Mouse (Mus musculus): ENCODE data around the gene Cdc26. TPM values are rescaled to one million over a fixed set of nuclear protein-coding genes. Genes with fewer than 3 reads are reported as not detected.
A peak's percentile ranks its signal among the peaks of the same experiment; 100 is the strongest.

Cdc26 gene
- polyA plus RNA-seq, 1 experiment = 65.8 TPM

DNA sequence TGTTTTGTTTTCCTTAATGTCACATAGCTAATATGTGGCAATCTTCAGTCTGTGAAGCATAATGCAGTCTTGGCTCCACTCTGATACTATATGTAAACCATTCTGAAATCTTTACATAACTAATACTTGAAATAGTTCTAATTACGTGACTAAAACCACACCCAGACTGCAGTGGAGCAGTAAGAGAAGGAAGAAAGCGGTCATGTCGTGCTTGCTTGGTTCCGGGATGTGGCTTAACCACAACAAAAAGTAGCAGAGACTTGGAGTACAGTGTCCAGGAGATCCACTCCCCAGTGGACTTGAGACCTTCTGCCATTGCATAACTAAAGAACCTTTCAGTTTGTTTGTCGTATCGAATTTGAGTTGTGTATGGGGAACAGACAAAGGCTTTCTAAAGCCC lies 40.9 kb downstream of the Cdc26 start:
- Histone ChIP-seq H3K4me3 (replicated peaks; ENCODE audit: insufficient read depth, low read depth, low read length) (no peak overlapping the region), H3K27ac (ENCODE audit: insufficient read depth, low read length) (no peak overlapping the region), H3K27me3 (ENCODE audit: control insufficient read depth, insufficient read depth, low read length) (no peaks in the 10 kb centered on the region), H3K4me1 (ENCODE audit: control insufficient read depth, insufficient read depth, low read length) (no peaks in the 10 kb centered on the region)
- TF ChIP-seq CTCF (IDR thresholded peaks at IDR 0.05; ENCODE audit: borderline replicate concordance, insufficient read depth, low read depth, low read length) (no peak), POLR2A (IDR thresholded peaks at IDR 0.05; ENCODE audit: borderline replicate concordance, insufficient read depth, low read length) (no peak)
- DNase-seq = no peak
- WGBS = 90% methylated on average over 6 of the region's 6 CpGs

DNA sequence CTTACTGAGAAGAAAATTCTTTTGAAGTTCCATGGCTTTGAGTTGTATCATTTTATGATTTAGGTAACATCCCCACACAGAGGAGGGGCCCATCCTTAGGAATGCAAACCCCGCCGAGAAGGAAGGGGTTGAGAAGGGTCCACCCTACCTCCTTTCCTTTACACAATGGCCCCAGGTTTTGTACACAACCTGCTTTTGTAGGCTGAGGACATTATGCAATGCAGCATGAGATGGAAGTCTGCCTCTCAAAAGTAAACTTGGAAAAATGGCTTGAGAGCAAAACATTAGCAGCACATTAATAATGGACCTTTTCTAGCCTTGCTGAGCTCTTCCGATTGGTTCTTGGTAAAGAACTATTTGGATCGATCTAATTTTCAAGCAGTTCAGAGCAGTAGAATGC lies 42.2 kb downstream of the Cdc26 start:
- Histone ChIP-seq H3K4me1 (ENCODE audit: control insufficient read depth, insufficient read depth, low read length) (no peaks in the 10 kb centered on the region), H3K27me3 (ENCODE audit: control insufficient read depth, insufficient read depth, low read length) (no peaks in the 10 kb centered on the region), H3K4me3 (replicated peaks; ENCODE audit: insufficient read depth, low read depth, low read length) (no peak overlapping the region), H3K27ac (ENCODE audit: insufficient read depth, low read length) (no peak overlapping the region)
- no peak for TF ChIP-seq POLR2A (IDR thresholded peaks at IDR 0.05; ENCODE audit: borderline replicate concordance, insufficient read depth, low read length)
- no peak for TF ChIP-seq CTCF (IDR thresholded peaks at IDR 0.05; ENCODE audit: borderline replicate concordance, insufficient read depth, low read depth, low read length)
- 89% methylated on average over 4 of the region's 4 CpGs for WGBS
- DNase-seq = no peak

DNA sequence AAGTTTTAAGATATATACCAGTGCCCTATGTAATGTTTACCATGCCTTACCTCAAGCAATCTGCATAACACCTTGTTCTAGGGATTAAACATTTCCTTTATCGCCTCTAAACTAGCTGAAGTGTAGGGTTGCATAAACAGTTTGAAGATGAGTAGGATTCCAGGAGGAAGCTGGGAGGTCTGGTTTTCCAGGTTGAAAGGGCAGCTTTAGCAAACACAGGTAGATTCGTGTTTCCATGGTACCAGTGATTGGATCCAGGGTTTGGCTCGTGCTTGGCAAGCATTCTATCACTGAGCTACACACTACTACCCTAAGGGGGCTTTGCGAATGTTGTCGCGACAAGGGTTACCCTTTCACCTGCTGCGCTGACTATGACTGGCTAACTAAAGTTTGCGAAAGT lies 44.1 kb downstream of the Cdc26 start:
- Histone ChIP-seq H3K4me1 (ENCODE audit: control insufficient read depth, insufficient read depth, low read length) (no peaks in the 10 kb centered on the region), H3K27ac (ENCODE audit: insufficient read depth, low read length) (no peak overlapping the region), H3K27me3 (ENCODE audit: control insufficient read depth, insufficient read depth, low read length) (no peaks in the 10 kb centered on the region), H3K4me3 (replicated peaks; ENCODE audit: insufficient read depth, low read depth, low read length) (no peak overlapping the region)
- TF ChIP-seq POLR2A (IDR thresholded peaks at IDR 0.05; ENCODE audit: borderline replicate concordance, insufficient read depth, low read length) = no peak
- no peak for TF ChIP-seq CTCF (IDR thresholded peaks at IDR 0.05; ENCODE audit: borderline replicate concordance, insufficient read depth, low read depth, low read length)
- no peak for DNase-seq
- WGBS = 94% methylated on average over 8 of the region's 8 CpGs

DNA sequence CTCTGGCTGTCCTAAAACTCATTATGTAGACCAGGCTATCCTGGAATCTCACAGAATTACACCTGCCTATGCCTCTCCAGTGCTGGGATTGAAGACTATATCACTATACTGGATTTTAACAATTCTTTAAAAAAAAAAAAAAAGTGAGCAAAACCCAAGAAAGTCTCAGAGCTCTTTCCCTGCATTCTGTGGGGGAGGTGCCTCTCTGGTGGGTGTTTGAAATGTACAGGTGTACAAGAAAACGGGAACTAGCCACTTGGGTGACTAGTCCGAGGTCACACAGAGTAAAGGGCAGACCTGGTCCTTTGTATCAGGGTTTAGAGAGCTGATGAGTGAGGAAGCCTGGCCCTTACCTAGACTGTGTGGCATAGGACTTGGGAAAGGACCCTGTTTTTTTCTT lies 46.0 kb downstream of the Cdc26 start:
- TF ChIP-seq CTCF (IDR thresholded peaks at IDR 0.05; ENCODE audit: borderline replicate concordance, insufficient read depth, low read depth, low read length) = no peak
- TF ChIP-seq POLR2A (IDR thresholded peaks at IDR 0.05; ENCODE audit: borderline replicate concordance, insufficient read depth, low read length) = no peak
- Histone ChIP-seq H3K27ac (ENCODE audit: insufficient read depth, low read length) (no peak overlapping the region), H3K4me3 (replicated peaks; ENCODE audit: insufficient read depth, low read depth, low read length) (no peak overlapping the region), H3K4me1 (ENCODE audit: control insufficient read depth, insufficient read depth, low read length) (no peaks in the 10 kb centered on the region), H3K27me3 (ENCODE audit: control insufficient read depth, insufficient read depth, low read length) (no peaks in the 10 kb centered on the region)
- 95% methylated on average over 2 of the region's 2 CpGs for WGBS
- DNase-seq = no peak

DNA sequence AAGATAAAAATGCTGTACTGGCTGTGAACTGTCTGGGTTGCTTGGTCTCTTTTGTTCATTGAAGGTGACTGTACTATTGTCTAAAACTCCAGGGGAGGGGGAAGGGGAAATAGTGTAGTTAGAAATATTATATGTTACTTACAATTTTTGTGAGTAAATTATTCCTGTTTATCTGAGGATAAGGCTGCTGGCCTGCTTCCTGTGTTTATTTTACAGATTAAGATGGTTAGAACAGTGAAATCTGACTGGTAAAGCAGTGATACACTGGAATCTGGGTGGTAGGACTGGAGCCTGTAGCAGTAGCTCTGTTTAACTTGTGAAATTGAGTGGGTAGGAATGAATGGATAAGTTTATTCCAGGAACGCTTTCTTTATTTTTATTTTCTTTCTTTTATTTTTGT lies 46.4 kb downstream of the Cdc26 start:
- Histone ChIP-seq H3K27me3 (ENCODE audit: control insufficient read depth, insufficient read depth, low read length) (no peaks in the 10 kb centered on the region), H3K27ac (ENCODE audit: insufficient read depth, low read length) (no peak overlapping the region), H3K4me3 (replicated peaks; ENCODE audit: insufficient read depth, low read depth, low read length) (no peak overlapping the region), H3K4me1 (ENCODE audit: control insufficient read depth, insufficient read depth, low read length) (no peaks in the 10 kb centered on the region)
- WGBS = 97% methylated on average over 1 of the region's 1 CpGs
- TF ChIP-seq CTCF (IDR thresholded peaks at IDR 0.05; ENCODE audit: borderline replicate concordance, insufficient read depth, low read depth, low read length) = no peak
- no peak for TF ChIP-seq POLR2A (IDR thresholded peaks at IDR 0.05; ENCODE audit: borderline replicate concordance, insufficient read depth, low read length)
- DNase-seq = no peak

DNA sequence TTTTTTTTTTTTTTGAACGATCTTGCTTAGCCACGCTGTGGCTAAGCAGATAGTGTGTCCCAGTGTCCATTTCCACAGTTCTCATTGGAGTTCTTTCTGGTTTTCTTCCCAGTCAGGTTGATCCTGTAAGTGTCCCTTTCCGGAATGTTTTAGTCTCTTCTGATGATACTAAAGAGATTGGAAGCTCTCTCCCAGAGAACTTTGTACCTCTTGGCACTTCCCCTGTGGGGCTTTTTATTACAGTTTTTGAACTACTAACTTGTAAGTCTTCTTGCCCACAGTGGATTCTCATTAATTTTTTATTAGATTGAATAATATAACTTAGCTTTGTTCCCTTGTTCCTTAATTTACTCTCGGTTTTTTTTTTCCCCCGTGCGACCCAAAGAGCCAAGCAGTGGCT lies 46.9 kb downstream of the Cdc26 start:
- no peak overlapping the region for H3K27ac ChIP-seq (ENCODE audit: insufficient read depth, low read length)
- H3K4me3 ChIP-seq (replicated peaks; ENCODE audit: insufficient read depth, low read depth, low read length) = no peak overlapping the region
- no peaks in the 10 kb centered on the region for H3K4me1 ChIP-seq (ENCODE audit: control insufficient read depth, insufficient read depth, low read length)
- no peaks in the 10 kb centered on the region for H3K27me3 ChIP-seq (ENCODE audit: control insufficient read depth, insufficient read depth, low read length)
- WGBS = 28% methylated on average over 6 of the region's 6 CpGs
- TF ChIP-seq POLR2A (IDR thresholded peaks at IDR 0.05; ENCODE audit: borderline replicate concordance, insufficient read depth, low read length) (no peak), CTCF (IDR thresholded peaks at IDR 0.05; ENCODE audit: borderline replicate concordance, insufficient read depth, low read depth, low read length) (no peak)
- no peak for DNase-seq

DNA sequence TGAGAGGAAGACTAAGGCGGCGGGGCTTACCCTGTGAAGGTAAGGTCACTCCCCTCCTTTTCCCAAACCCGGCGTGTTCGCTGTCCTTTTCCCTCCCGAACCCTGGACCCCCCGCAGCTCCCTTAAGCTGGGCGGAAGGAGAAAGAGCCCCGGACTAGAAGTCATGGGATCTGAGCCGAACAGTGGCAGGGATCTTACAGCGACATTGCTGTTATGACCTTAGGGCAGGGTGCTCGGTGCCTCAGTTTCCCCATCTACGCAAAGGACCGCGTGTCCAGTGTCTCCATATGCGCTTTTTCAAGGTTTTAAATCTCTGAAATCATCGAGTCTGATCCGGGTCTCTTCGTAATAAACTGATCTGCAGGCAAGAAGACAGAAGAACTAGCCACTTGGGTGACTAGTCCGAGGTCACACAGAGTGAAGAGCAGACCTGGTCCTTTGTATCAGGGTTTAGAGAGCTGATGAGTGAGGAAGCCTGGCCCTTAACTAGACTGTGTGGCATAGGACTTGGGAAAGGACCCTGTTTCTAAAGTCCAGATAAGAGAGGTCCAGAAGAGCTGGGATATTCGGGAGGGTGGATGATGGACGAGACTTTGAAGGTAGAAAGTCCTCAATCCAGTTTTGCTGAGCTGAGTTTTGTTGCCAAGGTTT lies 47.5 kb downstream of the Cdc26 start:
- Histone ChIP-seq H3K4me3 (replicated peaks; ENCODE audit: insufficient read depth, low read depth, low read length) (peak overlapping the region; percentile 67), H3K27me3 (ENCODE audit: control insufficient read depth, insufficient read depth, low read length) (no peaks in the 10 kb centered on the region), H3K4me1 (ENCODE audit: control insufficient read depth, insufficient read depth, low read length) (no peaks in the 10 kb centered on the region), H3K27ac (ENCODE audit: insufficient read depth, low read length) (no peak overlapping the region)
- DNase-seq = no peak
- under 1% methylated on average over 22 of the region's 22 CpGs for WGBS
- no peak for TF ChIP-seq CTCF (IDR thresholded peaks at IDR 0.05; ENCODE audit: borderline replicate concordance, insufficient read depth, low read depth, low read length)
- no peak for TF ChIP-seq POLR2A (IDR thresholded peaks at IDR 0.05; ENCODE audit: borderline replicate concordance, insufficient read depth, low read length)

DNA sequence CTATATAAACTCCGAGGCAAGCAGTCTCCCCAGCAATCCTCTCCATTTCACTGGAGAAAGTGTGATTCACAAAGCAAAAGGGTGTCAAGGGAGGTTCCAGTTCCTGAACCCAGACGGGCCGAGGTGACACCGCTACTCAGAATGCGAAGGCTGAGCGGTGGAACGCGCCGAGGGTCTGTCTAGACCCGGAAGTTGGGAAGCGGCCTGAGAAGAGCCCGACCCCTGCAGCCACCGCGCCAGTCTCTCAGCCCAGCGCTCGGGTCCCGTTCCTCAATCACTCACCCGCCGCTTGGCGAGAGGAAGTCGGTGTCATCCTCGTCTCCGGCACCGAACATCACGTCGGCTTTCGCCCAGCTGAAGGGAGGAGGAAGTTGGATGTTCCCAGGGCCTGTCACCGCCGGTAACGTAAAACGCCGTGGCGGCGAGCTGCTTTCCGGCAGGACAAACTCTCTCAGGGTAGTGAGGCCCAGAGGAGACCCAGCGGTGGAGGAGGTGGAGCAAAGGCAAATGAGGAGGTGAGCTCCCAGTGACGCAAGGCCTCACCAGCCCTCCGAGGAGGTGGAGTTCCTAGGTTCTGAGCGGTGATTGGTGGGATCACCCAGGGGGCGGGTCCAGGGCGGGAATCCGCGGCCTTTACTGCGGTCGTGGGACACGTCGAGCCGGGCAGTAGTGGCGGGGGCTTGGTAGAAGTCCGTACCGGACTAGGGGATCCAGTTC lies 48.2 kb downstream of the Cdc26 start, which contains the start of the genes Fkbp15 and Slc31a1:
TSS of gene Fkbp15 (minus strand) at position 461 of the 717 bp plus-strand sequence.
TSS of gene Slc31a1 (plus strand) at position 640 of the 717 bp plus-strand sequence.
- WGBS = 0% methylated on average over 51 of the region's 51 CpGs
- peak; percentile 95 to 98 for DNase-seq
- H3K27me3 ChIP-seq (ENCODE audit: control insufficient read depth, insufficient read depth, low read length) = no peaks in the 10 kb centered on the region
- peak within 1 kb of the TSS; percentile 23; the same call in 1 of the 2 replicates for H3K27ac ChIP-seq (ENCODE audit: insufficient read depth, low read length)
- peak within 1 kb of the TSS; percentile 67 for H3K4me3 ChIP-seq (replicated peaks; ENCODE audit: insufficient read depth, low read depth, low read length)
- H3K4me1 ChIP-seq (ENCODE audit: control insufficient read depth, insufficient read depth, low read length) = no peaks in the 10 kb centered on the region
- TF ChIP-seq POLR2A (IDR thresholded peaks at IDR 0.05; ENCODE audit: borderline replicate concordance, insufficient read depth, low read length) (peak; percentile 61; the same call in 1 of the 2 replicates), CTCF (IDR thresholded peaks at IDR 0.05; ENCODE audit: borderline replicate concordance, insufficient read depth, low read depth, low read length) (no peak)

All from cerebellum, adult 2 months (tissue).